Mouse (Mus musculus): ENCODE measurements at regions not wholly inside any gene's neighbourhood (a gene's known extent, or its start where the extent isn't known, plus 50 kb on each side); places are given as distances from the start of the nearest gene placed in this dataset.

- TF ChIP-seq CTCF (IDR thresholded peaks at IDR 0.05; ENCODE audit: low read depth) (no peak), EP300 (IDR thresholded peaks at IDR 0.05; ENCODE audit: low read depth) (no peak)
- Histone ChIP-seq H3K4me3 (ENCODE audit: insufficient read depth in 1 of 2, low read depth in 2 of 2, low read length in 2 of 2) (no peak overlapping the region), H3K27ac (no peak overlapping the region), H3K9ac (replicated peaks) (no peak overlapping the region), H3K27me3 (ENCODE audit: control insufficient read depth, insufficient read depth, low read length) (no peaks in the 10 kb centered on the region), H3K4me2 (ENCODE audit: low read depth) (no peak overlapping the region), H3K9me3 (ENCODE audit: control insufficient read depth, low read length) (no peaks in the 10 kb centered on the region), H3K36me3 (replicated peaks; ENCODE audit: control insufficient read depth, insufficient read depth, low read depth) (no peaks in the 10 kb centered on the region), H3K4me1 (replicated peaks; ENCODE audit: control insufficient read depth in 2 of 2, insufficient read depth in 2 of 2, low read length in 1 of 2) (no peaks in the 10 kb centered on the region)
- no peak for ATAC-seq (ENCODE audit: insufficient read depth)
- WGBS (ENCODE audit: insufficient replicate concordance): 35% methylated on average over 13 of the region's 13 CpGs
- DNase-seq (ENCODE audit: low read depth in 3 of 3, low spot score in 3 of 3): no peak
Observed at GRCm38 (mm10) chr9:24874434-24875143, 100.5 kb upstream of the Tbx20 start.

- 44% methylated on average over 8 of the region's 8 CpGs for WGBS (ENCODE audit: insufficient replicate concordance)
- no peak overlapping the region for H3K4me2 ChIP-seq (ENCODE audit: low read depth)
- DNase-seq (ENCODE audit: low read depth in 3 of 3, low spot score in 3 of 3) (no peak), ATAC-seq (ENCODE audit: insufficient read depth) (no peak)
- H3K4me3 ChIP-seq (ENCODE audit: insufficient read depth in 1 of 2, low read depth in 2 of 2, low read length in 2 of 2): no peak overlapping the region
- no peak overlapping the region for H3K9ac ChIP-seq (replicated peaks)
- no peaks in the 10 kb centered on the region for H3K4me1 ChIP-seq (replicated peaks; ENCODE audit: control insufficient read depth in 2 of 2, insufficient read depth in 2 of 2, low read length in 1 of 2)
- H3K36me3 ChIP-seq (replicated peaks; ENCODE audit: control insufficient read depth, insufficient read depth, low read depth): no peaks in the 10 kb centered on the region
- no peaks in the 10 kb centered on the region for H3K27me3 ChIP-seq (ENCODE audit: control insufficient read depth, insufficient read depth, low read length)
- no peak for TF ChIP-seq EP300 (IDR thresholded peaks at IDR 0.05; ENCODE audit: low read depth)
- TF ChIP-seq CTCF (IDR thresholded peaks at IDR 0.05; ENCODE audit: low read depth): no peak
- no peaks in the 10 kb centered on the region for H3K9me3 ChIP-seq (ENCODE audit: control insufficient read depth, low read length)
- H3K27ac ChIP-seq: no peak overlapping the region
Observed at GRCm38 (mm10) chr9:24878384-24879174, 104.5 kb upstream of the Tbx20 start.

GRCm38 (mm10) chr9:24879662-24880061, 105.6 kb upstream of the Tbx20 start:
- Histone ChIP-seq H3K4me2 (ENCODE audit: low read depth) (no peak overlapping the region), H3K27me3 (ENCODE audit: control insufficient read depth, insufficient read depth, low read length) (no peaks in the 10 kb centered on the region), H3K36me3 (replicated peaks; ENCODE audit: control insufficient read depth, insufficient read depth, low read depth) (no peaks in the 10 kb centered on the region), H3K4me1 (replicated peaks; ENCODE audit: control insufficient read depth in 2 of 2, insufficient read depth in 2 of 2, low read length in 1 of 2) (no peaks in the 10 kb centered on the region), H3K9me3 (ENCODE audit: control insufficient read depth, low read length) (no peaks in the 10 kb centered on the region), H3K27ac (no peak overlapping the region), H3K4me3 (ENCODE audit: insufficient read depth in 1 of 2, low read depth in 2 of 2, low read length in 2 of 2) (no peak overlapping the region), H3K9ac (replicated peaks) (no peak overlapping the region)
- no peak for ATAC-seq (ENCODE audit: insufficient read depth)
- DNase-seq (ENCODE audit: low read depth in 3 of 3, low spot score in 3 of 3): no peak
- 12% methylated on average over 1 of the region's 1 CpGs for WGBS (ENCODE audit: insufficient replicate concordance)
- TF ChIP-seq EP300 (IDR thresholded peaks at IDR 0.05; ENCODE audit: low read depth): no peak
- no peak for TF ChIP-seq CTCF (IDR thresholded peaks at IDR 0.05; ENCODE audit: low read depth)

GRCm38 (mm10) chr9:24884011-24884410, 109.9 kb upstream of the Tbx20 start:
- no peak overlapping the region for H3K9ac ChIP-seq (replicated peaks)
- WGBS (ENCODE audit: insufficient replicate concordance): 37% methylated on average over 3 of the region's 3 CpGs
- ATAC-seq (ENCODE audit: insufficient read depth) (no peak), DNase-seq (ENCODE audit: low read depth in 3 of 3, low spot score in 3 of 3) (no peak)
- H3K4me3 ChIP-seq (ENCODE audit: insufficient read depth in 1 of 2, low read depth in 2 of 2, low read length in 2 of 2): no peak overlapping the region
- H3K4me2 ChIP-seq (ENCODE audit: low read depth): no peak overlapping the region
- no peak overlapping the region for H3K27ac ChIP-seq
- H3K27me3 ChIP-seq (ENCODE audit: control insufficient read depth, insufficient read depth, low read length): no peaks in the 10 kb centered on the region
- H3K4me1 ChIP-seq (replicated peaks; ENCODE audit: control insufficient read depth in 2 of 2, insufficient read depth in 2 of 2, low read length in 1 of 2): no peaks in the 10 kb centered on the region
- TF ChIP-seq EP300 (IDR thresholded peaks at IDR 0.05; ENCODE audit: low read depth) (no peak), CTCF (IDR thresholded peaks at IDR 0.05; ENCODE audit: low read depth) (no peak)
- H3K9me3 ChIP-seq (ENCODE audit: control insufficient read depth, low read length): no peaks in the 10 kb centered on the region
- no peaks in the 10 kb centered on the region for H3K36me3 ChIP-seq (replicated peaks; ENCODE audit: control insufficient read depth, insufficient read depth, low read depth)

GRCm38 (mm10) chr9:24888282-24888681, 114.2 kb upstream of the Tbx20 start:
- Histone ChIP-seq H3K9ac (replicated peaks) (no peak overlapping the region), H3K9me3 (ENCODE audit: control insufficient read depth, low read length) (no peaks in the 10 kb centered on the region), H3K36me3 (replicated peaks; ENCODE audit: control insufficient read depth, insufficient read depth, low read depth) (no peaks in the 10 kb centered on the region), H3K4me2 (ENCODE audit: low read depth) (no peak overlapping the region), H3K27me3 (ENCODE audit: control insufficient read depth, insufficient read depth, low read length) (no peaks in the 10 kb centered on the region), H3K27ac (no peak overlapping the region), H3K4me3 (ENCODE audit: insufficient read depth in 1 of 2, low read depth in 2 of 2, low read length in 2 of 2) (no peak overlapping the region), H3K4me1 (replicated peaks; ENCODE audit: control insufficient read depth in 2 of 2, insufficient read depth in 2 of 2, low read length in 1 of 2) (no peaks in the 10 kb centered on the region)
- 62% methylated on average over 9 of the region's 9 CpGs for WGBS (ENCODE audit: insufficient replicate concordance)
- no peak for TF ChIP-seq CTCF (IDR thresholded peaks at IDR 0.05; ENCODE audit: low read depth)
- TF ChIP-seq EP300 (IDR thresholded peaks at IDR 0.05; ENCODE audit: low read depth): no peak
- DNase-seq (ENCODE audit: low read depth in 3 of 3, low spot score in 3 of 3) (no peak), ATAC-seq (ENCODE audit: insufficient read depth) (no peak)

Data from liver, embryonic 14.5 days (tissue).